Mouse (Mus musculus) urinary bladder, postnatal 36 days (tissue): Measurements from ENCODE around the gene Rif1.

Experiments used
- DNase-seq, 2 experiments: peaks; one replicate each; pipeline ENCODE4 v3.0.0; 2022; ENCODE audit warnings: low spot score in 2 of 2, mixed read lengths in 1 of 2

Rif1 gene

DNA sequence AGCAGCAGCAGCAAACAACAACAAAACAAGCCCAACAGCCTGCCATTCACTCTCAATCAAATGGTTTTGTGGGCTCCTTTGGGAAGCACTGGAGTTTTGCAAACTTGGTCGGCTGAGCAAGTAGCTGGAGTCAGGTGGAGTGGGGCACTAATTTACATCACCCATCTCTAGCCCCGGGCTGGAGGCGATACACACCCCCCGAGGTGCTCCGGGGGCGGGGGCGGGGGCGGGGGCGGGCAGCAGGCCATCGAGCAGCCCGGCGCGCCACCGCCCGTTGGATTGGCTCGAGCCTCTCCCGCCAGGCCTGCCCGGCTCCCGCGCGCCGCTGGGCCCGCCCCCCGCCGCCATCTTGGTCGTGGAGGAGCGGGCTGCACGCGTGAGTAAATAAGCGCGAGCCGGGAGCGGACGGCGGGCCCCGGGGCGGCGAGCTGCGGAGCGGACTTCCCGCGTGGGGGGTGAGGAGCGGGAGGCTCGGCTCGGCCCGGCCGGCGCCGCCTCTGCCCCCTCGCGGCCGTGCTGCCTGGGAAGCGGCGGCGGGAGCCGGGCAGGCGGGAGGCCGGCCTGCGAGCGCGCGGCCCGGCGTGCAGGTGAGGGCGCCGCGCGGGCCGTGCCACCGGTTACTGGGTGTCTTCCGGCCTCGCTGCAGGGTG lies at the start of gene Rif1:
TSS of gene Rif1 (plus strand) at position 342 of the 650 bp plus-strand sequence.
- peak; percentile 80 to 86 for DNase-seq

DNA sequence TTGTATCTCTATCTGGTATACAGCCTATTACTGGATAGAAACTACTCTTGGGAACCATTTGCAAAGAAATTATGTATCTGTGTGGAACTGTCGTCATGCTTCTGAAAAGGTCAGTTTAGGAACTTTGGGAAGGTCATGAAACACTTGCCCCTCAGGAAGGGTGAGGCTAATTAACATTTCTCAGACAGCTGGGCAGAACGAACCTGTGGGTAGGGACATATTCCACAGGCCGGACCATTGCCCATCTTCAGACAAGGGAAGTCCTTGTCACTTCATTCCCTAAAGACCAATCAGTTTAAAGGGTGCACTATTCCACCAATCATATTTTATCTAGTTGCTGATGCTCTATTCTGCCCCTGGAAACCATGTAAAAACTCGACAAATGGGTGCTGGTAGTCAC lies 45.6 kb upstream of the Rif1 start:
- DNase-seq: no peak

DNA sequence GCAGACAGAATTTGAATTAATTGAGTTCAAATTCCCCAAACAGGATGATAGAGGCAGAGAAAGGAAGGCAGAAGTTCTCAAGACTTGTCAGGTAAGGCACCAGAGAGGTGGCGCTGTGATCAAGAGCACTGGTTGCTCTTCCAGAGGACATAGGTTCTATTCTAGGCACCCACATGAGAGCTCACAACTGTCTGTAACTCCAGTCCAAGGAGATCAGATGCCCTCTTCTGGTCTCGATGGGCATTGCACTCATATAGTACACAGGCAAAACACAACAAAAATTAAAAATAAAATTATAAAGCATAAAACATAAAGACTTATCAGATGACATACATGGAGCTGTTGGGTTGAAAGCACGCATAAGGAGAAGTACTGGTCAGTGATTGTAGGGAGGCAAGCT lies 43.2 kb upstream of the Rif1 start:
- DNase-seq: no peak

DNA sequence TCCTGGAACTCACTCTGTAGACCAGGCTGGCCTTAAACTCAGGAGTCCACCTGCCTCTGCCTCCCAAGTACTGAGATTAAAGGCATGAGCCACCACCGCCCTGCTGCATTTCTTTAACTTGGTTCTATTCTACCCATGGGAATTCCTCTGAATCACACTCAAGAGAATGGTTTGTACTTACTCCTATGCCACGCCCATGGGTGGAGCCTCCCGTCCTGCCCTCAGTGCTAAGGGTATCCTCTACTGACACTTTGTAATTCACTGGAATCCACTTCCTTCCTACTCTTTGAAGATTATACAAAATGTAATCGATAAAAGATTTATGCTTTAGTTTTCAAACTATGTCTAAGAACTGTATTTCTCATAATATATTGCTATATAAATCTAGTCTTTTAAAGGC lies 41.1 kb upstream of the Rif1 start:
- no peak for DNase-seq

DNA sequence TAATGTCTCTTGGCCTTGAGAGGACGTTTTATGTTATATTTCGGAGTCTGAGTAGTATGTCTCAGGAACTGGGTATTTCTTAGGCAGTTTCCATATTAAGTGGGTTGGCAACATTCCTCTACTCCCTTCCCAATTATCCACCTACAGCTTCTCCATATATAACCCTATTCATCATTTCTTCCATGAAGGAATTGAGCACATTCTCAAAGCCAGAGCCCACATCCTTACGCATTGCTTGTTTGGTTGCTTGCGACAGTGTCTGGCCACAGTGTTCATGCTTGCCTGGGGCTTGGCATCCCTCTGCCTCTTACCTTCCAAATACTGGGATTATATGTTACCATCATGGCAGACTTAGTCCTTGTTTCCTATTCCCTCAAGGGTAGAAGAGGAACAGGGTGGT lies 38.0 kb upstream of the Rif1 start:
- no peak for DNase-seq

DNA sequence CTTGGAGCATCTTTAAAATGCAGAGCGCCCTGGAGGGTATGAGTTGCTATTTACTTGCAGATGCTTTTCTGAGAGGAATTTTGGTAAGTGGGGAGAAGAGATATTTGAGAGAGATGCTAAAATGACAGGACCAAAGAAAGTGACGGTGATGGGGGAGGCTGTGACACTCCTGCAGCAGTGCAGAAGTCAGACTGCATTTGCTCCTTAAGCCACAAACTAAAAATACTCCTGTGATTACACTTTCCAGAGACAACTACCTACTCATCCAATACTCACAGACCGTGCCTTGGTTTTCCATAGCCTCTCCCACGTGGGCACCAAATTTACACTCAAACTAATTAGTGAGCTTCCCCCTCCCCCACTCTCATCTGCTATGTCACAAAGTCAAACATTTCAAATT lies 37.5 kb upstream of the Rif1 start:
- DNase-seq: no peak

DNA sequence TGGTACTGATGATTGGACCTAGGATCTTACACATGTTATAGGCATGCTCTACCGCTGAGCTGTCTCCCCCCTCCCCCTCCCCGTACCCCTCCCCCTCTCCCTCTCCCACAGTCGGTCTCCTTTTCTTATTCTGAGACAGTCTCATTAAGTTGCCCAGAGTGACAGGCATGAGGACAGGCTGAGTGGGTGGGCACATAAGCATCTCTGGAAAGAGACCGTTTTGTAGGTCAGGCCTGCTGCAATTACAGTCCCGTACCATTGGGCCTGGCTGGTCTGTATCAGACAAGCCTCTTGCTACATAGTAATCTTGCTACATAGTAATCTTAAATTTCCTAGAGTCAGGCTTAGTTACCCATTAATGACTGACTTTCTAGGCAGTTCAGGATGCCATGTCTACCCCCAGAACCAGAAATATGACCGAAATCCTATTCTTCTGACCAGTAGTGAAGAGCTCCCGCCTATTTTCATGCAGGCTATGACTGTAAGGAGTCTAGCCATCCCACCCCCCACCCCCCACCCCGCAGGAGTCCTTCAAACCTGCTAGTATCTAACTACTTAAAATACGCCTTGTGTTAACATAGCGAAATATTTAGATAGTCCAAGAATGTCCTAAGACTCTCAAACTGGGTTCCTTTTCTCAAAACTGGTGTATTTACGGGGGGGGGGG lies 35.6 kb upstream of the Rif1 start:
- no peak for DNase-seq

DNA sequence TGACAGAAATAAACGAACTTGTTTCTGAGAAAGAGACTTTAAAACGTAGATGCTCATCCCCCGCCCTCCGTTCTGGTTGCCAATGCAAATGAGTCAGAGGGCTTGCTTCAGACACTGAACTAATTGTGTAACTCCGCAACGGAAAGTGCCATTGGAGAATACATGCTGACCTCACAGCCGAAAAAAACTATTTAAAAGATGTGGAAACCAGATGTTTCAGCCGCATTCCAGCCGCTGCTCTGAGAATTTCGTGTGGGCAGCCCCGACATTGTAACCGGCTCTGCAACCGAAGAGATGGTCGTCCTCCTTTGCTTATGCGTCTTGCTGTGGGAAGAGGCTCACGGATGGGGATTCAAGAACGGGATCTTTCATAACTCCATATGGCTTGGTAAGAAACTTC lies 34.8 kb upstream of the Rif1 start, which contains the start of gene Tnfaip6:
TSS of gene Tnfaip6 (plus strand) at position 128 of the 400 bp plus-strand sequence.
- DNase-seq: peak; percentile 36 to 68

DNA sequence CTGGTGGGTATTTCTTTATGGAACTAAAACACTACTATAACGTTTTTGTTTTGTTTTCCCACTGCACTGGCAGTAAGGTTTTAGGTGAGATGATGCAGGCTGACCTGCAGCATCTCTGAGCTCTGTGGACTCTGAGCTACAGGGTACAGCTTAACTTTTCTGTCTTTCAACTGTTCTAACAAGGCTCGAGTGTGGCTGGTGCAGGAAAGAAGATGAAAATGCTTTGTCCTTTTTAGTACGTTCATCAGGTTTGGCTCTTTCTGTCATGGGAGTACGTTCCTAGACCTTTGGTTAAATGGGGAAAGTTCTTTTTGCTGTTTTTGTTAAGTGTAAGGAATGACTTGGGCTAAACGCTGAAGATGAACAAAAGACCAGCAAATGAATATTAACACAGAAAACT lies 34.1 kb upstream of the Rif1 start:
- DNase-seq: no peak

DNA sequence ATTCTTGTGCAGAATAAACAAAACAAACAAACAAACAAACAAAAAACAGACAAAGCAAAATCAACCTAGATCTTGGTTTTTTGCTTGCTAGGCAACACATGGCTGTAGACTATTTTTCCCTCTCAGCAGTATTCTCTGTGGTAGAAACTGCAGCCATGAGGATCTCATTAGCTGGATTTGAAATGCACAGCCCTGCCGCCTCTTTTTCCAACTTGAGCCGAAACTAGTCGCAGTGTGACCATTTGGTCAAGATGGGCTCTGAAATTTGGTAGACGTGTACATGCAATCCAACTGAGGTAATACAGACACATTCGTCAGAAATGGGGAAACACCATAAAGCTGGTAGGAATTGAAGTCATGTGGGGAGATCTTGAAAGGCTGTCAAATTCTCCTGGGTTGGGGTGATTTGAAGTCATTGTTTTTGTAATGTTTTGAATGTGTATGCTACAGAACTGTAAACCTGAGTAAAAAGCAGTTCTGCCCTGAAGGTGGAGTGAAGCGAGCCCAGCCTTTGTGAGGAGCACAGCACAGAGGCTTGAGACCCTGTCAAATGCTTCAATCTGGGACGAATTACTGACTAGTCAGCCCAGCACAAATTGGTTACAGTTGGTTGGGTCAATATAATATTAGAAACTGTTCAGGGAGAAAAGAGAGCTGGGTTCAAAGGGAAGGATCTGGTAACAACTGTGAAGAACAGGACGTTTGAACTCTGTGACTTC lies 33.4 kb upstream of the Rif1 start:
- no peak for DNase-seq

DNA sequence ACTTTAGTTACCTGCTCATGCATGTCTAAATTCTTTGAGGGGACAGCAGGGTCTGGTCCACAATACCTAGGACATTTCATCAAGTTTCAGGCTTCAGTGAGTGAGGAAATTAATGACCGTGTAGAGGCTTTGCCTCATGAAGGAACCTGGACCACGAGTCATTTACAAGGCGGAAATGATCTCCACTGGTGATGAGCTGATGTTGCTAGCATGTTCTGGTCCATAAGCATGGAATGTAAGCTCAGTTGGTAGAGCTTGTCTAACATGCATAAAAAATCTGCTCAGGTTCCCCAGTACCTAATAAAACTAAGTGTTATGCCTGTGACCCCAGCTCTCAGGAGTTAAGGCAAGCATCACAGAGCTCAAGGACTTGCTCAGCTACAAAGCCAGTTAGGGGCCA lies 30.5 kb upstream of the Rif1 start:
- DNase-seq: no peak

DNA sequence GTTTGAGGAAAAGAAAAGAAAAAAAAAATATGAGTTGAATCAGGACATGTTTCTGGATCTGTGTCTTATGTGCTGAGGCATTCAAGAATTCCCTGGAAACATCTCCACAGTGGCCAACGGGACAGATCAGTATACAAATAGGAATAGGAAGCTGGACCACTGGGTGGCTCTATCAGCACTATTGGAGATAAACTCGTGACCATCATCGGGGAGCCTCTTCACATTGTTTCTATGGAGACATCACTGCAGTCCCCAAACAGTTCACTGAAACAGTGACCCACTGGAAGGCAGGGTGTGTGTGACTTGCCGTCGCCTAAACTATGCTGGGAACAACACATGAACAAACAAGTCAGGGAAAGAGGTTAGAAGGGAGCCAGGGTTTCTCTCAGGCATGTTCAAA lies 29.9 kb upstream of the Rif1 start:
- DNase-seq: no peak

DNA sequence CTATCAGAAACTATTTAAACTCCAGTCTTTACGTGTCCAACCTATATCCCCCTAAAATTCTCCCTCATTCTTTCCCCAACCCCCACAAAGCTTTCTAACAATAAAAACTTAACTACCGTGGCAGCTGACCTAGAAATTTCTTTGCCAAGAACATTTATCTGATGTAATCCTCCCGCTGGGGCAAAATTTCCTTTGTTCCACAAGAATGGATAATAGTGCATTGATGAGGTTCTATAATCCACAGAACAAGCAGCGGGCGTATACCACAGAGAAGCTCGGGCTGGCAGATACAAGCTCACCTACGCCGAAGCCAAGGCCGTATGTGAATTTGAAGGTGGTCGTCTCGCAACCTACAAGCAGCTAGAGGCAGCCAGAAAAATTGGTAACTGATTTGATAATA lies 29.1 kb upstream of the Rif1 start:
- no peak for DNase-seq

DNA sequence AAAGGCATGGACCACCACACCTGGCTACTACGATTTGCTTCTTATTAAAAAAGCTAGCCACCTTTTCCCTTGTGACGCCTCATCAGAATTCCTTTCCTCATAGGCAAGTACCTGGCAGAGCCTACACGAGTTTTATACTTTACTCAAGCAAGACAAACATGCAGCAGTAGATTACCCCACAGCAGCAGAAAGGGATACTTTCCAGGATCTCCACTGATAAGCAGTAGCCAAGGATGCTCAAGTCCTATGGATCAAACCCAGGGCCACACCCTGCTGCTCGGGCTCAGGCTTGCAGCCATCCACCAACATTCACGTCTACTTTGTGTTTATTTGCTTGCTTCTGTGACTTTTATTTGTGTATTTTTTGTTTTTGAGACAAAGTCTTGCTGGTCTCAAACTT lies 26.6 kb upstream of the Rif1 start:
- DNase-seq: no peak

DNA sequence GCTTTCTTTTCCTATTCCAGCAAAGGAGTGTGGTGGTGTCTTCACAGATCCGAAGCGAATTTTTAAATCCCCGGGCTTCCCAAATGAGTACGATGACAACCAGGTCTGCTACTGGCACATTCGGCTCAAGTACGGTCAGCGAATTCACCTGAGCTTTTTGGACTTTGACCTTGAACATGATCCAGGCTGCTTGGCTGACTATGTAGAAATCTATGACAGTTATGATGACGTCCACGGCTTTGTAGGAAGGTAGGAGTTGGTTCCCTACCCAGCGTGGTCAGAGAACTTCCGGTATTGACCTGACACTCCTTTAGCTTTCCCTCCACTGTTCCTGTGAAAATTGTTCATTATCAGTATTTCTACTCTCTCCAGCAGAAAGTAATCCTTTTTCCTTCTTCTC lies 21.8 kb upstream of the Rif1 start:
- no peak for DNase-seq

DNA sequence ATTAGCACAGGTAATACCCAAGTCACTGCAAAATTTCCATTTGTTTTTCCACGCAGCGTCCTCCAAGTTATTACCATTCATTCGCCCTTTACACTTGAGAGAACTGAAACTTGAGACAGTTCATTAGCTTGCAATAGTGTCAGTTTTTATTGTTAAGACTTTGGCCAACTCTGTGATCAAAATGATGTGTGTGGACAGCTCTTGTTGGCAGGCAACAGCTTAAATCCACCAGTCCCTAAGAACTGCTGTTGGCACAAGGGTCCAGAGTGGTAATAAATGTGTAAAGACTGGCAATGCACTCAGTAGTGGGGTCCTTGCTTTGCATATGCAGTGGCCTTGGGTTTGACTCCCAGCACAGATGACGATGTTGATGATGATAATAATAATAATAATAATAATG lies 20.3 kb upstream of the Rif1 start:
- DNase-seq: no peak

DNA sequence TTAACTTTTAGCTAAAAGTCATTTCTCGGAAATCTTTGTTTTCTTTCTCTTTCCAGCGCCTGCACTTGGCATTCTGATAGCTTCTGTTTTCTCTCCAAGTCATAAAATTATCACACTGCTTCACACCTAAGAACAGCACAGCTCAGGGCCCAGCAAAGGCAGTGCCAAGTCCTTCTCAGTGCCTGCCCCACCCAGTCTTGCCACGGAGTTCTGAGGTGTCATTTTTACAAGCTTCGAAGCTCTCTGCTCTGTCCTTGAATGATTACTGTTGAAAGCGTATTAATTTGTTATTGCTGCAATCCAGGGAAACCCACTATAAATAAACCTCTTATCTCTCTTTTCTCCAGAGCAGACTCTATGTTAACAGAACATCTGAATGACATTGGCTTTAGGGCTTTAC lies 19.1 kb upstream of the Rif1 start:
- no peak for DNase-seq

DNA sequence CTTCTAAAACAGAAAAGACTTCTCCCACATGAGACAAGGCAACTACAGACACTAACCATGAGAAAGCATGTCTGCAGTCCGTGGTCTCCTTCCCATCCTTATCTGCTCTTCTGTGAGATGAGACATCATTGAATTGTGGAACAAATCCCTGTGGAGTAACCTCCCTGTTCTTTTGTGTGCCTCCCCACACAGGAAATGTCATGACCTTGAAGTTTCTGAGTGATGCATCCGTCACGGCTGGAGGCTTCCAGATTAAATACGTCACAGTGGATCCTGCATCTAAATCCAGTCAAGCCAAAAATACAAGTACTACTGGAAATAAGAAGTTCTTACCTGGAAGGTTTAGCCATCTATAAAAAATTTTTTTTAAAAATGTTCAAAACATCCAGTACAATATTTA lies 17.0 kb upstream of the Rif1 start:
- DNase-seq: no peak

DNA sequence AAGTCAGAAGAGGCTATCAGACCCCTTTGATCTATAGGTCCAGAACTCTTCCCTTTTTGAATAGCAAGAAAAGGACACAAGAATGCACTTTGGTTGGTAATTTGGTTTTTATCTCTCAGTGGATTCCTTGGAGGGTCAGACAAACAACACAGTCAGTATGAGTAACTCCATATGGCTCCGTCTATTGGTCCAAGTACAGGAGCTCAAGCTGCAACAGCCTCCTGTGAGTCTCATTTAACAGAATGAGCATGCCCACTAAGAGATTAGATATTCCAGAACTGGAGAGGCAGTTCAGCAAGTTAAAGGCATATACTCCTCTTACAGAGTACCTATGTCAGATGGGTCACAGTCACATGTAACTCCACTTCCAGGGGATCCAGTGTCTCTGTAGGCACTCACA lies 15.5 kb upstream of the Rif1 start:
- no peak for DNase-seq

DNA sequence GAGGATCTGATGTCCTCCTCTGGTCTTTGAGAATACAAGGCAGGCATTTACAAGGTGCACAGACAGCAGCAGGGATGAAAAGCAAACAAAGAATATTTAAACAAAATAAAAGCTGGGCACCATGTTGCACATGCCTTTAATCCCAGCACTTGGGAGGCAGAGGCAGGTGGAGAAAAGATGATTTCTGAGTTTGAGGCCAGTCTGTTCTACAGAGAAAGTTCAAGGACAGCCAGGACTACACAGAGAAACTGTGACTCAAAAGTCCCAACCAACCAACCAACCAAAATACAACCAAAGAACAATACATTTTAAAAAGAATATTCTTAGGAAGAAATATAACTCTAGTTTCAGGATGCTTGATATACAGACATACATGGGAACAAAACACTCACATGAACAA lies 15.0 kb upstream of the Rif1 start:
- no peak for DNase-seq

DNA sequence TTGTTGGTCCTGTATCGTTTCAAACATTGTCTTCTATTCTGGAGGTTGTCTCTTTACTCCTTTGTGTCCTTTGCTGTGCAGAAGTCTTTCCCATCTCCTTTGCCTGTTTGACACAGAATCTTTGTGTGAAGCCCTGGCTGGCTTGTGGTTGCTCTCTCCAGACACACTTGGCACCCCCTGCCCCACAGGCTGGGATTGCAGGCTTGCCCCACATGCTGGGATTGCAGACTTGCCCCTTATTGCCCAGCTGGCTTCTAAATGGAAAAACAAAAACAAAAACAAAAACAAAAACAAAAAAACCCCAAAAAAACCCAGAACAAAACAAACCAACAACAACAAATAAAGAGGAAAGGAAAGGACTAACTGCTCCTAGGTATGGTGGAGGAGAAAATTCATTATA lies 4.0 kb upstream of the Rif1 start:
- no peak for DNase-seq

DNA sequence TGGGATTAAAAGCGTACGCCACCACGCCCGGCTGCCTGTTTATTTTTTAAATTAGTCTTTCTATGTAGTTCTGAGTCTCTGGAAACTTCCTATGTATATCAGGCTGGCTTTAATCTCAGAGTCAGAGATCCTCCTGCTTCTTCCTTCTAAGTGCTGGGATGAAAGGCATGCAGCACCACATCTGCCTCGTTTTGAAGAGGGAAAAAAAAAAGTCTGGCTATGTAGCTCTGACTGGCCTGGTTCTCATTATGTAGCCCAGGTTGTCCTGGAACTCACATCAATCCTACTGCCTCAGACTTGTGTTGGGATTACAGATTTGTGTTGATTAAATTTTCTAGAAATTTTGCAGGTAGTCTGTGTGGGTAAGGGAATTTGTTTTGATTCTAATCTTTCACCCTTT lies 1.8 kb upstream of the Rif1 start:
- DNase-seq: no peak
